Mouse (Mus musculus): ENCODE results near the gene Vmn1r196. TPM values are rescaled to one million over a fixed set of nuclear protein-coding genes. Genes with fewer than 3 reads are reported as not detected.
"Not testable (repeated sequence)": the region's sequence is repeated elsewhere in the genome, so short reads cannot be mapped to it uniquely, and the experiment has no call there.

Vmn1r196 gene
- not detected in 2 replicates for polyA plus RNA-seq (2016; fragmentation: Nextera tagmentation; extraction: Ambion mirVana)

DNA sequence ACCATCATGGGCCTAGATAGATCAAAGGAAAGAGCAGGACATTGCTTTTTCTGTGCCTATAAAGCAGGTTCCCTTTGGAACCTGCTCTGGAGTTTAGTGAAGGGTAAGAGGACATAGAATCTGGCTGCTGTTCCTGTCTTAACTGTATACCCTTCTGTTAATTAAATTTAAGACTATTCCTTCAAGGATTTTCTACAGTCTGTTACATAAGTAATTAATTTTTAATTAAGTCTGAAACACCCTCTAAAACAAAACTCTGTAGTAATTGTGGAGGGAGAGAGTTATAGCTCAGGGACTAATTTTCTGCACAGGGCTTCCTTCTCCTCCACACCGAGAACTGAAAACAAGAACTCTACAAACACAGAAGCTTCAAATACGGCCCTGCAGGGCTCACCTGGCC lies at the start of gene Vmn1r196:
TSS of gene Vmn1r196 (plus strand) at position 301 of the 400 bp plus-strand sequence.
- Histone ChIP-seq H3K27me3 (replicated peaks) (no peaks in the 10 kb centered on the region), H3K9ac (no peak within 1 kb of the TSS), H3K9me3 (replicated peaks) (no peaks in the 10 kb centered on the region), H3K36me3 (no peaks in the 10 kb centered on the region), H3K4me3 (no peak within 1 kb of the TSS), H3K4me1 (replicated peaks) (no peaks in the 10 kb centered on the region), H3K4me2 (no peak within 1 kb of the TSS), H3K27ac (ENCODE audit: poor library complexity, severe bottlenecking) (no peak within 1 kb of the TSS)
- WGBS: 66% methylated on average over 2 of the region's 2 CpGs
- ATAC-seq (ENCODE audit: insufficient number of reproducible peaks, low FRiP score): no peak

DNA sequence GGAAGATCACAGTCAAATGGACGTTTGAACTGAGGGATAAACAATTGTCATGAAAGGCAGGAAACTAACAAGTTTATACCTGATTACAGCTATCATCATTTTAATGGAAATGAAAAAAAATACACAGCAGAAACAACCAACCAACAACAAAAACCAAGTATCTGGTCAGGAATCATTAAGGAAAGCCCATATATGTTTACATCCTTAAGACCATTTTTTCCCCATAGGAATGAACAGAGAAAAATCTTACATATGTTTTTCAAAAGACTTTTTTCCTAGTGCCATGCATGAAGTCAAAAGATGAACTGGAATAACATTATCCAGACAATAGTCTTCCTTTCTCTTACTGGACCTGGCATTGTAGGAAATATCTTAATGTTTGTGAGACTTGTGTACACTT lies 45.8 kb upstream of the Vmn1r196 start, which contains the start of gene Vmn1r194:
TSS of gene Vmn1r194 (plus strand) at position 301 of the 400 bp plus-strand sequence.
- Histone ChIP-seq H3K27me3 (replicated peaks) (no peaks in the 10 kb centered on the region), H3K4me3 (no peak within 1 kb of the TSS), H3K4me1 (replicated peaks) (no peaks in the 10 kb centered on the region), H3K9ac (no peak within 1 kb of the TSS), H3K4me2 (no peak within 1 kb of the TSS), H3K27ac (ENCODE audit: poor library complexity, severe bottlenecking) (no peak within 1 kb of the TSS), H3K36me3 (no peaks in the 10 kb centered on the region), H3K9me3 (replicated peaks) (no peaks in the 10 kb centered on the region)
- WGBS: 32% methylated on average over 1 of the region's 1 CpGs
- ATAC-seq (ENCODE audit: insufficient number of reproducible peaks, low FRiP score): no peak

GRCm38 (mm10) chr13:22270222-22270621 lies 19.5 kb upstream of the Vmn1r196 start, which contains the start of gene Vmn1r195:
Gene Vmn1r195 (plus strand): TSS chr13:22270522.
- not testable (repeated sequence) for H3K4me1 ChIP-seq (replicated peaks)

GRCm38 (mm10) chr13:22271721-22272120 lies 18.0 kb upstream of the Vmn1r196 start:
- 54% methylated on average over 2 of the region's 2 CpGs for WGBS
- Histone ChIP-seq H3K9me3 (replicated peaks) (no peaks in the 10 kb centered on the region), H3K4me3 (no peak overlapping the region), H3K27me3 (replicated peaks) (no peaks in the 10 kb centered on the region), H3K4me1 (replicated peaks) (no peaks in the 10 kb centered on the region), H3K27ac (ENCODE audit: poor library complexity, severe bottlenecking) (no peak overlapping the region), H3K4me2 (no peak overlapping the region), H3K36me3 (no peaks in the 10 kb centered on the region), H3K9ac (no peak overlapping the region)
- ATAC-seq (ENCODE audit: insufficient number of reproducible peaks, low FRiP score): no peak

More at GRCm38 (mm10) chr13:22270222-22270621, 19.5 kb upstream of the Vmn1r196 start, which contains the start of gene Vmn1r195:
- not testable (repeated sequence) for H3K9ac ChIP-seq; ATAC-seq (ENCODE audit: insufficient number of reproducible peaks, low FRiP score); H3K36me3 ChIP-seq; H3K4me2 ChIP-seq; H3K27ac ChIP-seq (ENCODE audit: poor library complexity, severe bottlenecking); H3K4me3 ChIP-seq; H3K27me3 ChIP-seq (replicated peaks); H3K9me3 ChIP-seq (replicated peaks)
- 81% methylated on average over 1 of the region's 1 CpGs for WGBS

DNA sequence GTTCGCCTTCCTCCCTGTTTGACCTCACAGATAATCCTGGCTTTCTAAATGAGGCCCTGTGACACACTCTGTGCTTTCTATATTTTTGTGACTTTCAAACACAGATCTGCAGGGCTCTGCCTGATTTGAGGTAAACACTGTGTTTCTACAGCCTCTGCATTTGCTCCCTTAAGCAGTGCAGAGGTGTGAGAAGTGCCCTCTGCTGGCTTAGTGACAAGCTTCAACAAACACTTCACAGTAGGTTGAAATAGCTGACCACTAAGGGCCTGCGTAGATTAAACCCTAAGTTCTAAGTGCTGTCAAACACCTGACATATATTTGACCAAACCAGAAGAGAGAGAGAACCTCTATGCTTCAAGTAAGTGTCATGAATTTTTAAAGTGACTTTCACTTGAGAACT lies 5.1 kb upstream of the Vmn1r196 start:
- whole genome bisulfite sequencing: 54% methylated on average over 2 of the region's 2 CpGs
- no peaks in the 10 kb centered on the region for H3K36me3 ChIP-seq
- H3K27ac ChIP-seq (ENCODE audit: poor library complexity, severe bottlenecking): no peak overlapping the region
- H3K27me3 ChIP-seq (replicated peaks): no peaks in the 10 kb centered on the region
- no peak overlapping the region for H3K4me2 ChIP-seq
- no peaks in the 10 kb centered on the region; the same call in 1 of the 2 replicates for H3K4me1 ChIP-seq (replicated peaks)
- ATAC-seq (ENCODE audit: insufficient number of reproducible peaks, low FRiP score): no peak
- no peaks in the 10 kb centered on the region for H3K9me3 ChIP-seq (replicated peaks)
- H3K9ac ChIP-seq: no peak overlapping the region
- H3K4me3 ChIP-seq: no peak overlapping the region

DNA sequence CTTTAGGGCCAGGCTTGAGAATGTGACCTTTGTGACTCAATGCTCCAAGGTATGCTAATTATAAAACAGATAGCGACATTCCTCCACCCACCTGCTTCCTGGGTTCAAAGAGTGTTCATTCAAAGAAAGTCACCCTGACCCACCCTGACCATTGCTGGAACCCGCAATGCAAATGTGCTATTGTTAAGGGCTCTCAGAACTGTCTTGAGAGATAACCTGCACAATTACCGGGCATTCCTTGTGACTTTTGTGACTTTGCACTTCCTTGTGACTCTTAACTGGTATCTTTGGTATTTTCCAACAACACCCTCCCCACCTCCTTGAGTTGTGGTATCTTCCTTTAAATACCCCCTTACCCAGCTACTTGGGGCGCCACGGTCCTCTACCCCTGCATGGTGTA lies 18.4 kb downstream of the Vmn1r196 start:
- not testable (repeated sequence) for ATAC-seq (ENCODE audit: insufficient number of reproducible peaks, low FRiP score); H3K4me2 ChIP-seq; H3K27me3 ChIP-seq (replicated peaks); H3K36me3 ChIP-seq; H3K4me1 ChIP-seq (replicated peaks); H3K9ac ChIP-seq; H3K27ac ChIP-seq (ENCODE audit: poor library complexity, severe bottlenecking); H3K9me3 ChIP-seq (replicated peaks); H3K4me3 ChIP-seq
- 83% methylated on average over 5 of the region's 5 CpGs for WGBS

GRCm38 (mm10) chr13:22315361-22315760 lies 25.6 kb downstream of the Vmn1r196 start:
- no peaks in the 10 kb centered on the region; the same call in 1 of the 2 replicates for H3K9me3 ChIP-seq (replicated peaks)

DNA sequence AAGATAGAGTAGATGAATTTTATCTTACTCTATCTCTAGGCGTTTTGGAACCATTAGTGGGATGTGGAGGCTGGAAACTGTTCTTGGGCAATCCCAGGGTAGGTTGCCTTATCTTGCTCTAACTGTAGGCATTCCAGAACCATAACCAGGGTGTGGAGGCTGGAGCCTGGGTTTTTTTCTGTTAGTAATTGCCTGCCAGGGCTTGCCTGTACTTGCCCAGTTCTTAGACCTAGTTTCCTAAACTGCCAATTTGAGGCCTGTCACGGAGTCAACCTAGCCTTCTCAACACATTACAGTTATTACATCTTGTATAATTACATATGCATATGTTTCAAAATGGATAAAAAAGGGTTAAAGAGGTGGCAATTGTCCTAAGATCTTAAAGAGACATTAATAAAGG lies 27.6 kb downstream of the Vmn1r196 start:
- no peaks in the 10 kb centered on the region for H3K4me1 ChIP-seq (replicated peaks)
- no peak overlapping the region for H3K4me3 ChIP-seq
- 74% methylated on average over 2 of the region's 2 CpGs for WGBS
- H3K9ac ChIP-seq: no peak overlapping the region
- H3K9me3 ChIP-seq (replicated peaks): no peaks in the 10 kb centered on the region; the same call in 1 of the 2 replicates
- no peaks in the 10 kb centered on the region for H3K27me3 ChIP-seq (replicated peaks)
- ATAC-seq (ENCODE audit: insufficient number of reproducible peaks, low FRiP score): no peak
- no peak overlapping the region for H3K4me2 ChIP-seq
- H3K36me3 ChIP-seq: no peaks in the 10 kb centered on the region
- H3K27ac ChIP-seq (ENCODE audit: poor library complexity, severe bottlenecking): no peak overlapping the region

More at GRCm38 (mm10) chr13:22315361-22315760, 25.6 kb downstream of the Vmn1r196 start:
- no peak for ATAC-seq (ENCODE audit: insufficient number of reproducible peaks, low FRiP score)
- H3K36me3 ChIP-seq: no peaks in the 10 kb centered on the region
- no peaks in the 10 kb centered on the region for H3K4me1 ChIP-seq (replicated peaks)
- H3K9ac ChIP-seq: no peak overlapping the region
- no peak overlapping the region for H3K4me3 ChIP-seq
- no peak overlapping the region for H3K27ac ChIP-seq (ENCODE audit: poor library complexity, severe bottlenecking)
- H3K4me2 ChIP-seq: no peak overlapping the region
- 62% methylated on average over 2 of the region's 2 CpGs for WGBS
- no peaks in the 10 kb centered on the region for H3K27me3 ChIP-seq (replicated peaks)

DNA sequence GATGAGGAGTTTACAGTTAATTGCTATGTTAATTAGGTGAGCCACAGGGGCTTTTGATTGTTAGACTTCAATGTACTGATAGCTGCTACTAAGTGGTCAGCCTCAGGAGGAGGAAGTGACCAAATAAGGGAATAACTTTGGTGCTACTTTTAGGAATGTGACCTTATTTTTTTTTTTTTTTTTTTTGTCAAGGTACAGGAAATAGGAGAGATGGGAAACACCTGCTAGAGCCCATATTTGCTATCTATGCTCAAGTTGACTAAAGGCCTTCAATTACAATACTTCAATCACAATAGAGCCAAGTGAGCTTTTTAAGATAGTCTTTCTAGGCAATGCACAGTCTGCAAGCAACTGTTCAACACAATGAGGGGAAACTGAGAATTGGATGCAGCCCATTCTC lies 30.4 kb downstream of the Vmn1r196 start:
- Histone ChIP-seq H3K4me2 (no peak overlapping the region), H3K27ac (ENCODE audit: poor library complexity, severe bottlenecking) (no peak overlapping the region), H3K4me3 (no peak overlapping the region), H3K9ac (no peak overlapping the region), H3K36me3 (no peaks in the 10 kb centered on the region), H3K27me3 (replicated peaks) (no peaks in the 10 kb centered on the region), H3K9me3 (replicated peaks) (no peaks in the 10 kb centered on the region), H3K4me1 (replicated peaks) (no peaks in the 10 kb centered on the region)
- ATAC-seq (ENCODE audit: insufficient number of reproducible peaks, low FRiP score): no peak

GRCm38 (mm10) chr13:22324289-22324688 lies 34.6 kb downstream of the Vmn1r196 start, which contains the start of gene Vmn1r197:
Gene Vmn1r197 (plus strand): TSS chr13:22324589.
- Histone ChIP-seq H3K9me3 (replicated peaks) (no peaks in the 10 kb centered on the region), H3K27ac (ENCODE audit: poor library complexity, severe bottlenecking) (no peak within 1 kb of the TSS), H3K4me1 (replicated peaks) (no peaks in the 10 kb centered on the region), H3K9ac (no peak within 1 kb of the TSS), H3K4me2 (no peak within 1 kb of the TSS), H3K27me3 (replicated peaks) (no peaks in the 10 kb centered on the region), H3K4me3 (no peak within 1 kb of the TSS), H3K36me3 (no peaks in the 10 kb centered on the region)
- ATAC-seq (ENCODE audit: insufficient number of reproducible peaks, low FRiP score): no peak

DNA sequence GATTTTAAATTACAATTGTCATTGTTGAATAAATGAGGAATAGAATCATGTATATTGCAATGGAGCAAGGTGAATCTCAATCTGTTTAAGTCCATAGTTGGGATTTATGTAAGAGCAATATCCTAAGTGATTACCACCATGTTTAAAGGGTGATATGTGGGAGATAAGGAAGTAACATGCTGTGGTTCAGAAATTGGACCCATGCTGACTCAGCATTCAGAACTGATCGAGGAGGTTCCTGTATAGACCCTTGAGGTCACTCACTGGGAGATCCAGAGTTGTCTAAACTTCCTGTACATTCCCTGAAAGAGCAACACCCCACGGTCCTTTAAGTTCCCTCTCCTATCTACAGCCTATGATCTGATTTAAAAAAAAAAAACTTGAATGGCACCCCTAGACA lies 43.5 kb downstream of the Vmn1r196 start:
- no peak overlapping the region for H3K4me3 ChIP-seq
- H3K4me1 ChIP-seq (replicated peaks): no peaks in the 10 kb centered on the region
- H3K9me3 ChIP-seq (replicated peaks): peaks cover 6% of the 10 kb centered on the region; the same call in 1 of the 2 replicates
- no peak overlapping the region for H3K27ac ChIP-seq (ENCODE audit: poor library complexity, severe bottlenecking)
- no peaks in the 10 kb centered on the region for H3K27me3 ChIP-seq (replicated peaks)
- H3K4me2 ChIP-seq: no peak overlapping the region
- 65% methylated on average over 2 of the region's 2 CpGs for WGBS
- H3K9ac ChIP-seq: no peak overlapping the region
- no peaks in the 10 kb centered on the region for H3K36me3 ChIP-seq
- no peak for ATAC-seq (ENCODE audit: insufficient number of reproducible peaks, low FRiP score)

DNA sequence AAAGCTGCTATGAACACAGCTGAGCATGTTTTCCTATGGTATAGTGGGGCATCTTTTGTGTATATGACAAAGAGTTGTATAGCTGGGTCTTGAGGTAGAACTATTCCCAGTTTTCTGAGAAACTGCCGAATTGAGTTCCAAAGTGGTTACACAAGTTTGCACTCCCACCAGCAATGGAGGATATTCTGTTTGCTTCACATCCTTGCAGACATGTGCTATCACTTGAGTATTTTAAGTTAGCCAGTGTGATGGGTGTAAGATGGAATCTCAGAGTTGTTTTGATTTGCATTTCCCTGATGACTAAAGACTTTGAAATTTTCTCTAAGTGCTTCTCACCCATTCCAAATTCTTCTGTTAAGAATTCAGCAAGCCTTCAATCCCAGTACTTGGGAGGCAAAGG lies 45.8 kb downstream of the Vmn1r196 start:
- no peak overlapping the region for H3K27ac ChIP-seq (ENCODE audit: poor library complexity, severe bottlenecking)
- no peaks in the 10 kb centered on the region for H3K4me1 ChIP-seq (replicated peaks)
- 82% methylated on average over 1 of the region's 1 CpGs for WGBS
- peaks cover 6% of the 10 kb centered on the region; the same call in 1 of the 2 replicates for H3K9me3 ChIP-seq (replicated peaks)
- no peak overlapping the region for H3K9ac ChIP-seq
- no peaks in the 10 kb centered on the region for H3K36me3 ChIP-seq
- ATAC-seq (ENCODE audit: insufficient number of reproducible peaks, low FRiP score): no peak
- no peak overlapping the region for H3K4me2 ChIP-seq
- no peak overlapping the region for H3K4me3 ChIP-seq
- no peaks in the 10 kb centered on the region for H3K27me3 ChIP-seq (replicated peaks)
